Mouse (Mus musculus) frontal cortex, adult 2 months (tissue): Measurements from ENCODE around the gene Olfr1263. TPM values are rescaled to one million over a fixed set of nuclear protein-coding genes. Genes with fewer than 3 reads are reported as not detected.
A peak's percentile ranks its signal among the peaks of the same experiment; 100 is the strongest.

Experiments
- DNase-seq, 2 experiments: peaks; one replicate each; pipeline ENCODE4 v3.0.0; 2022; ENCODE audit warnings: low spot score in 1 of 2; ENCODE audit errors: extremely low spot score in 1 of 2
- polyA plus RNA-seq: library from polyadenylated mRNA; depleted of rRNA; stranded (reverse); fragments of >200 nt; gene quantifications from 2 replicates; pipeline ENCODE4 v1.2.3, GENCODE M21; 2012; rRNA removed

The Olfr1263 gene
- not detected in 2 replicates for polyA plus RNA-seq

DNA sequence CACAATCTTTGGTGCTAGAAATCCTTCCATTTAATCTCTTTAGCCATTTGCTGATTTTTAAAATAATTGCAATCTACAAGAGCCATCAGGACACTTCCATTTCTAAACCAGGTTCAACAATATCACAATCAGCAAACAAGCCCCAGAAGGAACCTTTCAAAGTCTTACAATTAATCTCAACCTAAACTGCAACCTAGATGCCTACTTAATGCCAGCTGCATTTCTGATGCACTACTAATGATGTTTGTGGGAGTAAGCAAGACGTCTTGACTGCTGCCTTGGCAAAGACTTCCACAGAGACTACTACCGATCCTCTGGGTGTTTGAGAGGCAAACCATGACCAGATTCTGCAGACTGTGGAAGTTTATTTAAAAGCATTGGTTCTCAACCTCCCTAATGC, at the start of gene Olfr1263:
Gene Olfr1263, plus strand, starts transcription at position 301 of the 400 bp plus-strand sequence.
- DNase-seq = no peak

DNA sequence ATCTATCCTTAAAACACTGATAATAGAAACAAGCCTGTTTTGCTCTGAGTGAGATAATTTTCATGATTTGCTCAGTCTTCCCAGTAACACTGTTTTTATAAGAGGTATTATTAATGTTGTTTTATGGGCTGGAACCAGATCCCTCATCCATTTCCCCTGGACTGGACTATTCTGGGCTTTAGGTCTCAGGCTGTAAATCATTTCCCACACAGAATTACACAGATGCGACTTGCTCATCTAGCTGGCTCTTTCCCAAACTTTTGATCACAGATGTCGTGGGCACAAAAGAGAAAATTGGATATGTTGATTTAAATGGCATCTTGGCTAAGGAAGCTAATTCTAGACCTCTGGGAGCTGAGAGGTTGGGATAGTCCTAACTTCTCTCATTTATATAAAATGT, 37.7 kb upstream of the Olfr1263 start, which contains the start of gene Olfr1260:
Gene Olfr1260, plus strand, starts transcription at position 157 of the 400 bp plus-strand sequence.
- DNase-seq = peak in 1 of 2 experiments; percentile 43

DNA sequence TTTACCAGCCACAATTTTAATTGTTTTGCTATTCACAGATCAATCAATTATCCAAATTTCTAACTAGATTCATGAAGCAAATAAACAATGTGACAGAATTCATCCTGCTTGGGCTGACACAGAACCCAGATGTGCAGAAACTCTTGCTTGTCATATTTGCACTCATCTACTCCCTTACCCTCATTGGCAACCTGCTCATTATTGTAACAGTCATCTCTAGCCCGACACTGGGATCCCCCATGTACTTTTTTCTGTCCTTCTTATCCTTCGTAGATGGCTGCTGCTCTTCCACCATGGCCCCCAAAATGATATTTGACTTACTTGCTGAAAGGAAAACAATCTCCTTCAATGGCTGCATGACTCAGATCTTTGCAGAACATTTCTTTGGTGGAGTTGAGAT, 34.2 kb upstream of the Olfr1263 start:
- no peak for DNase-seq

DNA sequence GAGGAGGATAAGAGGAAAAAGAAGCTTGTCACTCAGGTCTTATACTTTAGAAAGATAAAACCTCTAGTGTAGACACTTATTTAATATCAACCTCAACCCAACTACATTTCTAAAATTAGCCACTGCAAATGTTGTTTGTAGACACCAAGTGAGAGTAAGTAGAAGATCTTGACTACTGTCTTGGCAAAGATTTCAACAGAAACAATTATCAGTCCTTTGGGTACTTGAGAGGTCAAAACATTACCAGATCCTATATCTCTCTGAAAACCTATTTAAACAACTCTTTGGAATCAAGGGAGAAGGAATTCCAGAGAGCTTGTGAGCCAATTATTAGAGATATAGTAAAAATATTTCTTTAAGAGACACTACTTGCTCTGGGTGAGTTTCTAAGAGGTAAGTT, 21.0 kb upstream of the Olfr1263 start, which contains the start of gene Olfr1261:
Gene Olfr1261, plus strand, starts transcription at position 301 of the 400 bp plus-strand sequence.
- no peak for DNase-seq

DNA sequence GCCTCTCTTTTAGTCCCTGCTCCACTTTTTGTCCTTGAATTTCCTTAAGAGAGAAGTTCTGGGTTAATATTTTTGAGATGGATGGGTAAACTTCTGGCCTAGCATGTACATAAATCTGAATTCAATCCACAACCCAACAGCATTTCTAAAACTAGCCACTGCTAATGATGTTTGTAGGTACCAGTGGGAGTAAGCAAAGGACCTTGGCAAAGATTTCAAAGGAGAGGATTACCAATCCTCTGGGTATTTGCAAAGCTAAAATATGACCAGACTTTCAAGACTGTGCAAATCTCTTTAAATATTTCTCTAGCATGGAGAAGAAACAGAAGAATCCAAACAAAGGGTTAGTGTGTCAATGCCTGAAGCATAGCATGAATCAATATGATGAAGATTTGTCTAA, 12.1 kb upstream of the Olfr1263 start, which contains the start of gene Olfr1262:
Gene Olfr1262, plus strand, starts transcription at position 301 of the 400 bp plus-strand sequence.
- no peak for DNase-seq

DNA sequence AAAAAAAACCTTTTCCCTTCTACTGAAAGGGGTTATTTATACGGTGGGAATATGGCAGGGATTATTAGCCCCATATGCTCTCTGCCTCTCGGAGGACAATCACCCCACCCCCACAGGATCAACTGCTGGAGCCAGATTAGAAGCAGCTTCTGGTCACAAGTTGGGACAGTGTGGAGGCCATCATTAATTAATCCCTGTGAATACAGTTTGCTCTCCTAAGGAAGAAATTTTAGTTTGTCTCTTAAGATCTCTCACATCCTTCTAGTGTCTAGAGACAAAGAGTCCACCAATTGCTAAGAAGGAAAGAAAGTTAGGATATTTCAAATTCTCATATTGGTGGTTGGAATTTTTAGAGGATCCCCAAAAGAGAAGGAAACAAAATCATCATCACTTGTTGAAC, 13.5 kb downstream of the Olfr1263 start, which contains the start of gene Olfr1264:
Gene Olfr1264, minus strand, starts transcription at position 101 of the 400 bp plus-strand sequence.
- no peak for DNase-seq

DNA sequence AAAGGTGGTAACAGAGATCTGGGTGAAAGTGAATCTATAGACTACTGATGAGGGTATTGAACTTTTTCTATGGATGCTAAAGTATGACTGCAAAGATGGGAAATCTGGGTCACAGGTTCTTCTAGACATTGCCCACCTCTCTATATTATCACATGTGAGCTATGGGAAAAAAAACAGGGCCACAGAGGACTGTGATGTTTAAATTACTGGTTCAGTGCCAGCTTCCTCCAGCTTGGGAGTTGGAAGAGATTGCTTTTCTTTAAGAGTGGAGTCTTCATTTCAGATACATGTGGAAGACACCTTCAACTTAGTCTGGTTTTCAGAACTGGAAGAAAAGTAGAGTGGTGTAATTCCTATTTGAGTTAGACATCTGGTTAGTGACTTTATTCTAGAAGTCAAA, 23.1 kb downstream of the Olfr1263 start, which contains the start of gene Olfr1265:
Gene Olfr1265, plus strand, starts transcription at position 301 of the 400 bp plus-strand sequence.
- DNase-seq = no peak

DNA sequence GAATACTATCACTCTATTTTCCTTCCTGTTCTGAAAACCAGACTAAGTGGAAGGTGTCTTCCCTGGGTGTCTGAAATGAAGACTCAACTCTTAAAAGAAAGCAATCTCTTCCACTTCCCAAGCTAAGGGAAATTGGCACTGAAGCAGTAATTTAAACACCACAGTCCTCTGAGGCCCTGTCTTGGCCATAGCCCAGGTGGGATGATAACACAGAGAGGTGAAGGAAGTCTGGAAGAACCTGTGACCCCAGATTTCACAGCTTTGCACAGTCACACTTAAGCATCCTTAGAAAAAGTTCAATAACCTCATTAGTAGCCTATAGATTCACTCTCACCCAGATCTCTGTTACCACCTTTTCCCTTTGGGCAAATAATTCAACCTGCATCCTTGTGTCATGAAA, 51.6 kb downstream of the Olfr1263 start, which contains the start of gene Olfr140:
Gene Olfr140, minus strand, starts transcription at position 101 of the 400 bp plus-strand sequence.
- no peak for DNase-seq

Other genes with a start within 250 kb of the Olfr1263 start
- 0.25 TPM in 1 of 2 replicates, not detected in the other for gene Olfr1254, start 218.5 kb upstream of the Olfr1263 start, polyA plus RNA-seq
- not detected in 2 replicates for gene Olfr1255, start 200.1 kb upstream of the Olfr1263 start, polyA plus RNA-seq
- gene Olfr1256, start 170.6 kb upstream of the Olfr1263 start, polyA plus RNA-seq = not detected in 2 replicates
- gene Olfr48, start 163.9 kb upstream of the Olfr1263 start, polyA plus RNA-seq = not detected in 2 replicates
- gene Olfr1257, start 133.7 kb upstream of the Olfr1263 start, polyA plus RNA-seq = not detected in 2 replicates
- not detected in 2 replicates for gene Olfr1258, start 84.8 kb upstream of the Olfr1263 start, polyA plus RNA-seq
- 0.06 TPM in 1 of 2 replicates, not detected in the other for gene Olfr1259, start 63.5 kb upstream of the Olfr1263 start, polyA plus RNA-seq
- gene Olfr1260, start 37.8 kb upstream of the Olfr1263 start, polyA plus RNA-seq = not detected in 2 replicates
- gene Olfr1261, start 20.9 kb upstream of the Olfr1263 start, polyA plus RNA-seq = 0.11 TPM in 1 of 2 replicates, not detected in the other
- gene Olfr1262, start 12.0 kb upstream of the Olfr1263 start, polyA plus RNA-seq = not detected in 2 replicates
- not detected in 2 replicates for gene Olfr1264, start 13.4 kb downstream of the Olfr1263 start, polyA plus RNA-seq
- gene Olfr1265, start 23.2 kb downstream of the Olfr1263 start, polyA plus RNA-seq = not detected in 2 replicates
- gene Olfr140, start 51.5 kb downstream of the Olfr1263 start, polyA plus RNA-seq = not detected in 2 replicates
- not detected in 2 replicates for gene Olfr1269, start 109.3 kb downstream of the Olfr1263 start, polyA plus RNA-seq
- gene Olfr32, start 130.2 kb downstream of the Olfr1263 start, polyA plus RNA-seq = 0.71 and 1.3 TPM in 2 replicates
- 0.06 and 0.20 TPM in 2 replicates for gene Olfr1270, start 141.0 kb downstream of the Olfr1263 start, polyA plus RNA-seq
- gene Olfr1506, start 212.4 kb downstream of the Olfr1263 start, polyA plus RNA-seq = not detected in 2 replicates
- gene Olfr142, start 245.5 kb downstream of the Olfr1263 start, polyA plus RNA-seq = 0.04 and 0.06 TPM in 2 replicates